Mouse (Mus musculus) lung, embryonic 14.5 days (tissue): Measurements from ENCODE around the gene Lmx1a. TPM values are rescaled to one million over a fixed set of nuclear protein-coding genes. Genes with fewer than 3 reads are reported as not detected.

Experiments used
- ATAC-seq: fragments of 200-750 bp; cut with Nextera tagmentation; 2 replicates; pipeline ENCODE4 v1.8.0; 2017; ENCODE audit warnings: mild to moderate bottlenecking, moderate TSS enrichment, moderate library complexity; ENCODE audit not compliant: insufficient read depth
- DNase-seq: peaks from one replicate; pipeline ENCODE4 v3.0.0-alpha.2; 2015
- H3K27ac ChIP-seq: fragments of 300-500 bp; sonication (generic); 2 replicates; pipeline ENCODE4 v1.5.1; 2014; ENCODE audit warnings: low read depth, mild to moderate bottlenecking, moderate library complexity
- H3K27me3 ChIP-seq: fragments of 300-500 bp; sonication (generic); 2 replicates; pipeline ENCODE4 v1.6.1; 2014; ENCODE audit warnings: low read length, control low read depth; ENCODE audit not compliant: insufficient read depth
- H3K36me3 ChIP-seq: fragments of 300-500 bp; sonication (generic); 2 replicates; pipeline ENCODE4 v1.6.1; 2014; ENCODE audit warnings: control low read depth; ENCODE audit not compliant: insufficient read depth
- H3K4me1 ChIP-seq: fragments of 300-500 bp; sonication (generic); 2 replicates; pipeline ENCODE4 v1.6.1; 2014; ENCODE audit warnings: antibody characterized with exemption, control low read depth; ENCODE audit not compliant: insufficient read depth
- H3K4me2 ChIP-seq: fragments of 300-500 bp; sonication (generic); 2 replicates; pipeline ENCODE4 v1.6.1; 2014; ENCODE audit warnings: mild to moderate bottlenecking
- H3K4me3 ChIP-seq: fragments of 300-500 bp; sonication (generic); 2 replicates; pipeline ENCODE4 v1.5.1; 2014; ENCODE audit warnings: low read depth, low read length
- H3K9ac ChIP-seq: fragments of 300-500 bp; sonication (generic); 2 replicates; pipeline ENCODE4 v1.6.1; 2014
- H3K9me3 ChIP-seq: fragments of 300-500 bp; sonication (generic); 2 replicates; pipeline ENCODE4 v1.6.1; 2016; ENCODE audit warnings: low read depth, low read length, control low read depth
- CTCF ChIP-seq: IDR thresholded peaks from 2 replicates; pipeline ENCODE4 v1.5.1; 2016; ENCODE audit warnings: antibody characterized with exemption, low read depth
- WGBS: fragments of 180-500 bp; shearing (Covaris S2); extraction: QIAGEN DNeasy Blood & Tissue Kit; methylation state at CpG from one replicate; pipeline ENCODE4 v1.1.7; 2014; 5-methylcytosine and 5-hydroxymethylcytosine counted together
- polyA plus RNA-seq: library from polyadenylated mRNA; unstranded; fragments of >200 nt; fragmentation: Nextera tagmentation; extraction: Ambion mirVana; gene quantifications from 2 replicates; pipeline ENCODE4 v1.2.1, GENCODE M21; 2014

Lmx1a gene
- polyA plus RNA-seq, 1 experiment from 2014 or later = not detected

DNA sequence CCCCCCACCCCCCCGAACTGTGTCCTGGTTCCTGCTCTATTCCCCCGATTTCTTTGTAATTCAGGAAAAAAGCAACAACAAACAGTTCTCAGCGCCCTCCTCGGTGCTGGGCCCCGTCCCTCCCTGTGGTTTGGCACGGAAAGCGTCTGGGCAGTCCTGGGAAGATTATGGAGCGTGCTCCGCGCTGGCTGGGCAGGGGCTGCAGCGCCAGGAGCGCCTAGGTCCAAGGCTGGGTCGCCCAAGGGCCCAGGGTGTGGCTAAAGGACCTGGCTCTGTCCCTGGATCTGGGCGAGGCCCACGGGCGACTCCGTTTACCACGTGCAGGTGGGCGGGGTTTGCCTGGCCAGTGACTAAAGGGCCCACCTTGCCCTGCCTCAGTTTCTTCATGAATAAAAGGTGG is 27.9 kb upstream of the Lmx1a start:
- no peak overlapping the region; the same call in 1 of the 2 replicates for H3K9ac ChIP-seq

DNA sequence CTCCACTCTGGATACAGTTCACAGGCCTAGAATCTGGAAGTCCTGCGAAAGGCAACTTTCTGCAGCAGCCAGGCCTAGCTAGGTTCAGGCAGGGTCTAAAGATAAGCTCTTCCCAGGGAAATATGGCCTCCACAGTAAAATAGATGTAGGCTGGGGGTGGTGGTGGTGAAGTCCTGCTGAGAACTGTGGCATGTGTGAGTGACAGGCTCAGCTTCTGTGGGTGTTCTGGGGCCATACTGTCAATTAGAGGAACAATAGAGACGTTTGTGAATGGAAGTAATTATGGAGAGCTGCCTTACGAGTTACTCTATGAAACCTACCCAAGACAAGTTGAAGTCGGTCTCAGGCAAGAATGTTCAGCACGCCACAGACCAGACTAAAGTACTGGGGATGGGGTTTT is 25.9 kb upstream of the Lmx1a start:
- ATAC-seq (no peak), DNase-seq (no peak)
- Histone ChIP-seq H3K36me3 (no peaks in the 10 kb centered on the region), H3K4me3 (no peak overlapping the region), H3K4me1 (no peaks in the 10 kb centered on the region; the same call in 1 of the 2 replicates), H3K4me2 (no peak overlapping the region), H3K9me3 (no peaks in the 10 kb centered on the region), H3K9ac (no peak overlapping the region), H3K27me3 (peaks cover 26% of the 10 kb centered on the region), H3K27ac (no peak overlapping the region)
- 76% methylated on average over 5 of the region's 5 CpGs for WGBS
- no peak for TF ChIP-seq CTCF

More for the DNA sequence above, 27.9 kb upstream of the Lmx1a start:
- peak; percentile 50 for DNase-seq
- peak overlapping the region; percentile 54 for H3K4me2 ChIP-seq
- peak overlapping the region; percentile 18 for H3K4me3 ChIP-seq
- no peak overlapping the region for H3K27ac ChIP-seq
- WGBS = 3% methylated on average over 19 of the region's 19 CpGs
- H3K36me3 ChIP-seq = no peaks in the 10 kb centered on the region
- TF ChIP-seq CTCF = no peak
- no peaks in the 10 kb centered on the region for H3K9me3 ChIP-seq
- no peaks in the 10 kb centered on the region; the same call in 1 of the 2 replicates for H3K4me1 ChIP-seq
- ATAC-seq = peak; percentile 76
- H3K27me3 ChIP-seq = peaks cover 25% of the 10 kb centered on the region

DNA sequence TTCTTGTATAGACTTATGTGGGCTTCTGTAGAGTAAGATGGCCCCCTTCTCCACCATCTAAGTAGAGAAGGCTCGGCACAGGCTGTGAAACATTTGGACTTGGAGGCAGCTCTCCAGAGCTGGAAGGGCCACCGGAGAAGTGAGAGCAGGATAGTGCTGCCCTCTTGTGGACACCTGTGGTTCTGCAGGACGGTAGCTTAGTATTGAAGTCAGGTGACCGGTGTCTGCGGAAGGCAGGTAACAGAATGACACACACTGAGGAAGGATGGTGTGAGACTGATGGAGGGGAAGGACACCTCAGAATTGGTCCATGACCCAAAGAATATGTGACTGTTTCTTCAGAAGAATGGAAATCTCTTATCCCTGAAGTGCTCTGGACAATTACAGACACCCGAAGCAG is 19.2 kb upstream of the Lmx1a start:
- no peaks in the 10 kb centered on the region for H3K4me1 ChIP-seq
- ATAC-seq = peak; percentile 4; the same call in 1 of the 2 replicates
- H3K4me3 ChIP-seq = no peak overlapping the region
- H3K27ac ChIP-seq = no peak overlapping the region
- H3K36me3 ChIP-seq = no peaks in the 10 kb centered on the region
- DNase-seq = peak; percentile 74
- peak; percentile 85 for TF ChIP-seq CTCF
- H3K9ac ChIP-seq = no peak overlapping the region
- no peak overlapping the region for H3K4me2 ChIP-seq
- peaks cover 51% of the 10 kb centered on the region for H3K27me3 ChIP-seq
- WGBS = 29% methylated on average over 6 of the region's 6 CpGs
- no peaks in the 10 kb centered on the region for H3K9me3 ChIP-seq

DNA sequence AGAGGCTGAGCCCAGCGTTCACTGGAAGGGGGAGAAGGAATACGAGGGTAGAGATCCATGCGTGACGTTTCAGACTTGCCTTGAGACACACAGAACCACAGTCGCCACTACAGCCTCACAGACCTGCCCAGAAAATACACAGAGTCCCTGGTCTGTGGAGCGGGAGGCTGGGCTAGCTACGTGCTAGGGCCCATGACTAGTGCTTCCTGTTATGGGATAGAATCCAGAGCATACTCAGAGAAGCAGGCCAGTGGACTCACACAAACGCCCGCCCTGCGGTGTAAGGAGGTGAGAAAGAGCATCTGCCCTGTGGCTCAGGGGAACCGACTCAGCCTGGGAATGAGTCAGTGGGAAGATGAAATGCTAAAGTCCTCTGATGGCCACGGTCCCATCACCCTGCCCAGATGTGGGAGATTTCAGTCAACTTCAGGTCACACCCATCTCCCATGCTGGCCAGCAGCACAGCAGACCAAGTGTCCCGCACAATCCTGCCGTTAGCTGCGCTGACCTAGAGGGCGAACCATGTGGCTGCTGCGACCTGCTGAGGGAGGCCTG is 16.5 kb upstream of the Lmx1a start:
- Histone ChIP-seq H3K4me1 (no peaks in the 10 kb centered on the region), H3K4me3 (no peak overlapping the region), H3K4me2 (no peak overlapping the region), H3K27ac (no peak overlapping the region), H3K27me3 (peaks cover 49% of the 10 kb centered on the region), H3K9ac (no peak overlapping the region), H3K36me3 (no peaks in the 10 kb centered on the region), H3K9me3 (no peaks in the 10 kb centered on the region)
- WGBS = 13% methylated on average over 17 of the region's 17 CpGs
- TF ChIP-seq CTCF = no peak
- no peak for ATAC-seq
- no peak for DNase-seq

DNA sequence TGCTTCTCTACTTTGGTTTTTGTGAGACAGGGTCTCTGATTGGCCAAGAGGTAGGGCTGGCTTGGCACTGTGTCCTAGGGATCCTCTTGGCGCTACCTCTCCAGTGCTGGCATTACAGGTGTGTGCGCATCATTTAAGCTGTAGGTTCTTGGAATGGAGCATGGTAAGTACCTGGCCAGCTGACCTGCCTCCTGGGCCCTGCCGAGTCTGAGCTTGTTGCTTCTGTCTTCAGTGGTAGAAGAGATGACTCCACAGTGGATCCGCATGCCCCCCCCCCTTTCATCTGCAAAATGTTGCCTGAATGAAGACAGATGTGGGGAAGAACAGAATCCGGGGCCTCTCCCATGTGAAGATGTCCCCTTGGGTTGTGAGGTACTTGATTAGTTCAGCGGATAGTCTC is 10.0 kb upstream of the Lmx1a start:
- Histone ChIP-seq H3K4me1 (no peaks in the 10 kb centered on the region), H3K4me3 (no peak overlapping the region), H3K9me3 (no peaks in the 10 kb centered on the region), H3K9ac (no peak overlapping the region), H3K27me3 (peaks cover 10% of the 10 kb centered on the region), H3K27ac (no peak overlapping the region), H3K36me3 (no peaks in the 10 kb centered on the region), H3K4me2 (no peak overlapping the region)
- TF ChIP-seq CTCF = no peak
- DNase-seq = no peak
- WGBS = 90% methylated on average over 6 of the region's 6 CpGs
- ATAC-seq = no peak

DNA sequence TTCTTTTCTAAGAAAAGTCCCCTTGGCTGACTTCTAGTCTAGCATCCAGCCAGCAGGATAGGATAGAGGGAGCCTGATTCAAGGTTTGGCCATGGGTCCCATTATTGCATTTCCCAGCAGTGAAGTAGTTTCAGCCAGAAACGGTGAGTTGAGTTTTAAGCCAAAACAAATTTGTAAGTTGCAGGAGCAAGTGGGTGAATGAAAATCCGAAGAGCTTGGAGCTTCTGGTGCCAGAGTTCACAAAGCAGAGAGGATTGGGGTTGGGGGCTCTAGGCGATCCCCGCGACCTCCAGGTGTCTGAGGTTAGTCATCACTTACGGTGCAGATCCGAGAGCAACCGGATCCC is 1.1 kb upstream of the Lmx1a start:
- WGBS = 2% methylated on average over 8 of the region's 8 CpGs
- H3K4me1 ChIP-seq = 0 out of 2 replicates have a peak, but pooled peaks cover 4% of the 10 kb centered on the region
- no peak overlapping the region for H3K27ac ChIP-seq
- DNase-seq (no peak), ATAC-seq (no peak)
- H3K4me3 ChIP-seq = peak overlapping the region; percentile 46; the same call in 1 of the 2 replicates
- peak overlapping the region; percentile 75 for H3K4me2 ChIP-seq
- no peaks in the 10 kb centered on the region for H3K9me3 ChIP-seq
- H3K36me3 ChIP-seq = no peaks in the 10 kb centered on the region
- H3K27me3 ChIP-seq = peaks cover 72% of the 10 kb centered on the region
- TF ChIP-seq CTCF = no peak
- no peak overlapping the region for H3K9ac ChIP-seq

DNA sequence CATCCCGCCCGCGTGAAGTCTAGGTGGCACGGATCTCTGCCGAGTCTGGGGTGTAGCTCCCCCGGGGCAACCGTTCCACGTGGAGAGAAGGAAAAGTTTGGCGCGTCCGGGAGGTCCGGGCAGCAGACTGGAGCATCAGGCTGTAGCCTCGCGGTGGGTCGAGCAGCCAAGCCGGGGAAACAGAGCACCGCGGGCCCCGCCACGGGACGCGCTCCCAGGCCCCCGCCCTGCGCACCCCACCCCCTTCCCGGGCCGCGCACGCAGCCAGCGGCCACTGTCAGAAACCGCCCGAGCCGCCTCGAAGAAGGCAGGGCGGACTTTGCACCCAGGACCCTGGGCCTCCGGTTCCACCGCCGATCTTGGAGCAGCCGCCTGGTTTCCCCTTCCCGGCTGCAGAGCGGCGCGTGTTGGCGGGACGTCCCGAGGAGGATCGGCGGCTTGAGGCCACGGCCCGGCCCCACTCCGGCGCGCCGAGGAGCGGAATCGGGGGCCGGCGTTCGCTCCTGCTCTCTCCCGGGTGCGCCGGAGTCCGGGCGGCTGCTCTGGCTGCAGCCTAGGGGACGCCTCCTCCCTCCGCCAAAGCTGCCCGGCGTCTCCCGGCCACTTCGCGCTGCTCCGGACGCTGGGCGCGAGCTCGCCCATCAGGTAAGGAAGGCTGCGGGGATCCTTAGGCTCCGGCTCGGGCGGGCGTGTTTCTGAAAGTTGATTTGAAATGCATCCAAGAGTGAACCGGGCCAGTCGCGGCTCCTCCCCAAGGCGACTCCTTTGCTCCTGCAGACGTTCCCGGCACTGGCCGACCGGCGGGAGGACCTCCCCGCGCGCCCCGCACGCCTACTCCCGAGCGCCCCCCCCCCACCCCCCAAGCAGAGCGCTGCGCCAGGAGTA is 448 bp upstream of the Lmx1a start:
- H3K4me3 ChIP-seq = peak overlapping the region; percentile 46
- H3K9me3 ChIP-seq = no peaks in the 10 kb centered on the region
- peak; percentile 78 for ATAC-seq
- peaks cover 78% of the 10 kb centered on the region for H3K27me3 ChIP-seq
- no peak for TF ChIP-seq CTCF
- 0 out of 2 replicates have a peak, but pooled peaks cover 4% of the 10 kb centered on the region for H3K4me1 ChIP-seq
- H3K27ac ChIP-seq = no peak overlapping the region
- H3K36me3 ChIP-seq = no peaks in the 10 kb centered on the region
- H3K4me2 ChIP-seq = peak overlapping the region; percentile 75
- peak overlapping the region; percentile 34 for H3K9ac ChIP-seq
- WGBS = under 1% methylated on average over 97 of the region's 98 CpGs
- peak; percentile 64 for DNase-seq
